Mouse (Mus musculus) liver, embryonic 15.5 days (tissue): Measurements from ENCODE around the gene Tfap2b. TPM values are rescaled to one million over a fixed set of nuclear protein-coding genes. Genes with fewer than 3 reads are reported as not detected.

Experiments used
- ATAC-seq: fragments of 200-750 bp; cut with Nextera tagmentation; 2 replicates; pipeline ENCODE4 v1.8.0; 2017; ENCODE audit warnings: moderate number of reproducible peaks, mild to moderate bottlenecking, moderate library complexity; ENCODE audit not compliant: insufficient read depth
- H3K27ac ChIP-seq: fragments of 300-500 bp; sonication (generic); replicated peaks from 2 replicates; pipeline ENCODE4 v1.5.1; 2015; ENCODE audit warnings: mild to moderate bottlenecking, inconsistent platforms
- H3K27me3 ChIP-seq: fragments of 300-500 bp; sonication (generic); 2 replicates; pipeline ENCODE4 v1.6.1; 2015; ENCODE audit warnings: mild to moderate bottlenecking, inconsistent platforms
- H3K36me3 ChIP-seq: fragments of 300-500 bp; sonication (generic); replicated peaks from 2 replicates; pipeline ENCODE4 v1.6.1; 2015; ENCODE audit warnings: moderate library complexity, mild to moderate bottlenecking, inconsistent platforms
- H3K4me1 ChIP-seq: fragments of 300-500 bp; sonication (generic); replicated peaks from 2 replicates; pipeline ENCODE4 v1.6.1; 2015; ENCODE audit warnings: inconsistent platforms
- H3K4me2 ChIP-seq: fragments of 300-500 bp; sonication (generic); 2 replicates; pipeline ENCODE4 v1.6.1; 2015; ENCODE audit warnings: moderate library complexity, mild to moderate bottlenecking, inconsistent platforms
- H3K4me3 ChIP-seq: fragments of 300-500 bp; sonication (generic); replicated peaks from 2 replicates; pipeline ENCODE4 v1.5.1; 2015; ENCODE audit warnings: mild to moderate bottlenecking, inconsistent platforms
- H3K9ac ChIP-seq: fragments of 300-500 bp; sonication (generic); 2 replicates; pipeline ENCODE4 v1.6.1; 2015; ENCODE audit warnings: moderate library complexity, mild to moderate bottlenecking, inconsistent platforms
- H3K9me3 ChIP-seq: fragments of 300-500 bp; sonication (generic); replicated peaks from 2 replicates; pipeline ENCODE4 v1.6.1; 2016; ENCODE audit warnings: inconsistent platforms
- WGBS: fragments of 180-500 bp; shearing (Covaris S2); methylation state at CpG from one replicate; pipeline ENCODE4 v1.1.7; 2015; ENCODE audit warnings: mixed read lengths; ENCODE audit not compliant: insufficient replicate concordance; 5-methylcytosine and 5-hydroxymethylcytosine counted together
- polyA plus RNA-seq: library from polyadenylated mRNA; unstranded; fragments of >200 nt; fragmentation: Nextera tagmentation; extraction: Ambion mirVana; gene quantifications from 2 replicates; pipeline ENCODE4 v1.2.1, GENCODE M21; 2015

Gene Tfap2b
- 0.05 and 0.08 TPM in 2 replicates for polyA plus RNA-seq

- no peaks in the 10 kb centered on the region for H3K36me3 ChIP-seq
- H3K27me3 ChIP-seq, result peaks cover 67% of the 10 kb centered on the region
- no peak within 1 kb of the TSS for H3K4me3 ChIP-seq
- no peak for ATAC-seq
- no peak within 1 kb of the TSS for H3K9ac ChIP-seq
- no peaks in the 10 kb centered on the region for H3K4me1 ChIP-seq
- 2% methylated on average over 26 of the region's 26 CpGs for whole genome bisulfite sequencing
- H3K9me3 ChIP-seq, result no peaks in the 10 kb centered on the region
- H3K27ac ChIP-seq, result no peak within 1 kb of the TSS
- H3K4me2 ChIP-seq, result 0 out of 2 replicates have a peak within 1 kb of the TSS, but pooled peaks have one; percentile 3
These were observed at the start of gene Tfap2b for GRCm38 (mm10) chr1:19208641-19209358. TSS of gene Tfap2b (plus strand) at chr1:19208914.

GRCm38 (mm10) chr1:19178742-19179397 is 29.8 kb upstream of the Tfap2b start:
- Histone ChIP-seq H3K4me3 (no peak overlapping the region), H3K27me3 (no peaks in the 10 kb centered on the region), H3K36me3 (no peaks in the 10 kb centered on the region), H3K9me3 (no peaks in the 10 kb centered on the region), H3K4me2 (no peak overlapping the region), H3K9ac (no peak overlapping the region), H3K4me1 (no peaks in the 10 kb centered on the region), H3K27ac (no peak overlapping the region)
- 7% methylated on average over 4 of the region's 4 CpGs for WGBS
- no peak for ATAC-seq

GRCm38 (mm10) chr1:19205649-19206048 is 3.1 kb upstream of the Tfap2b start:
- 2% methylated on average over 12 of the region's 12 CpGs for WGBS
- Histone ChIP-seq H3K36me3 (no peaks in the 10 kb centered on the region), H3K4me3 (no peak overlapping the region), H3K4me1 (no peaks in the 10 kb centered on the region), H3K27me3 (peaks cover 37% of the 10 kb centered on the region), H3K9me3 (no peaks in the 10 kb centered on the region), H3K27ac (no peak overlapping the region), H3K4me2 (peak overlapping the region; percentile 33), H3K9ac (no peak overlapping the region)
- ATAC-seq, result no peak

- H3K4me1 ChIP-seq, result no peaks in the 10 kb centered on the region
- no peak overlapping the region for H3K9ac ChIP-seq
- no peak for ATAC-seq
- H3K4me2 ChIP-seq, result no peak overlapping the region
- peaks cover 43% of the 10 kb centered on the region for H3K27me3 ChIP-seq
- H3K9me3 ChIP-seq, result no peaks in the 10 kb centered on the region
- no peak overlapping the region for H3K27ac ChIP-seq
- H3K36me3 ChIP-seq, result no peaks in the 10 kb centered on the region
- no peak overlapping the region for H3K4me3 ChIP-seq
- 2% methylated on average over 7 of the region's 7 CpGs for WGBS
These were observed 2.5 kb upstream of the Tfap2b start for GRCm38 (mm10) chr1:19206194-19206593.

GRCm38 (mm10) chr1:19207611-19208010 is 1.1 kb upstream of the Tfap2b start:
- H3K4me2 ChIP-seq, result no peak overlapping the region
- 7% methylated on average over 4 of the region's 4 CpGs for WGBS
- no peaks in the 10 kb centered on the region for H3K9me3 ChIP-seq
- peaks cover 57% of the 10 kb centered on the region for H3K27me3 ChIP-seq
- H3K27ac ChIP-seq, result no peak overlapping the region
- H3K36me3 ChIP-seq, result no peaks in the 10 kb centered on the region
- H3K4me1 ChIP-seq, result no peaks in the 10 kb centered on the region
- H3K4me3 ChIP-seq, result no peak overlapping the region
- ATAC-seq, result no peak
- no peak overlapping the region for H3K9ac ChIP-seq

- under 1% methylated on average over 10 of the region's 10 CpGs for WGBS
- H3K4me2 ChIP-seq, result no peak overlapping the region
These were observed 638 bp downstream of the Tfap2b start for GRCm38 (mm10) chr1:19209359-19209745.

GRCm38 (mm10) chr1:19209776-19210175 is 1.1 kb downstream of the Tfap2b start:
- H3K27ac ChIP-seq, result no peak overlapping the region
- H3K4me1 ChIP-seq, result no peaks in the 10 kb centered on the region
- WGBS, result under 1% methylated on average over 31 of the region's 31 CpGs
- no peak overlapping the region for H3K4me3 ChIP-seq
- ATAC-seq, result no peak
- H3K27me3 ChIP-seq, result peaks cover 77% of the 10 kb centered on the region
- no peak overlapping the region for H3K9ac ChIP-seq
- no peaks in the 10 kb centered on the region for H3K36me3 ChIP-seq
- H3K9me3 ChIP-seq, result no peaks in the 10 kb centered on the region
- peak overlapping the region; percentile 3; the same call in 1 of the 2 replicates for H3K4me2 ChIP-seq

More at GRCm38 (mm10) chr1:19209359-19209745, 638 bp downstream of the Tfap2b start:
- no peak overlapping the region for H3K9ac ChIP-seq
- peaks cover 73% of the 10 kb centered on the region for H3K27me3 ChIP-seq
- no peaks in the 10 kb centered on the region for H3K4me1 ChIP-seq
- no peaks in the 10 kb centered on the region for H3K36me3 ChIP-seq
- no peaks in the 10 kb centered on the region for H3K9me3 ChIP-seq
- ATAC-seq, result no peak
- H3K4me3 ChIP-seq, result no peak overlapping the region
- no peak overlapping the region for H3K27ac ChIP-seq

- Histone ChIP-seq H3K9ac (no peak overlapping the region), H3K27ac (no peak overlapping the region), H3K27me3 (peaks cover 83% of the 10 kb centered on the region), H3K36me3 (no peaks in the 10 kb centered on the region), H3K4me3 (no peak overlapping the region), H3K4me2 (peak overlapping the region; percentile 3; the same call in 1 of the 2 replicates), H3K4me1 (no peaks in the 10 kb centered on the region), H3K9me3 (no peaks in the 10 kb centered on the region)
- under 1% methylated on average over 30 of the region's 30 CpGs for WGBS
- ATAC-seq, result no peak
These were observed 1.7 kb downstream of the Tfap2b start for GRCm38 (mm10) chr1:19210215-19211032.

- peaks cover 85% of the 10 kb centered on the region for H3K27me3 ChIP-seq
These were observed 2.3 kb downstream of the Tfap2b start for GRCm38 (mm10) chr1:19211033-19211405.

GRCm38 (mm10) chr1:19211546-19212154 is 2.9 kb downstream of the Tfap2b start:
- Histone ChIP-seq H3K27me3 (peaks cover 89% of the 10 kb centered on the region), H3K4me3 (no peak overlapping the region), H3K27ac (no peak overlapping the region), H3K36me3 (no peaks in the 10 kb centered on the region), H3K4me2 (no peak overlapping the region), H3K9ac (no peak overlapping the region), H3K9me3 (no peaks in the 10 kb centered on the region), H3K4me1 (no peaks in the 10 kb centered on the region)
- ATAC-seq, result no peak
- 4% methylated on average over 15 of the region's 15 CpGs for WGBS

More at GRCm38 (mm10) chr1:19211033-19211405, 2.3 kb downstream of the Tfap2b start:
- Histone ChIP-seq H3K27ac (no peak overlapping the region), H3K9me3 (no peaks in the 10 kb centered on the region), H3K4me2 (no peak overlapping the region), H3K4me1 (no peaks in the 10 kb centered on the region), H3K36me3 (no peaks in the 10 kb centered on the region), H3K9ac (no peak overlapping the region), H3K4me3 (no peak overlapping the region)
- 2% methylated on average over 8 of the region's 8 CpGs for WGBS
- ATAC-seq, result no peak
